19 mouse cellular contexts compared by ENCODE assay signal in the genomic region with DNA sequence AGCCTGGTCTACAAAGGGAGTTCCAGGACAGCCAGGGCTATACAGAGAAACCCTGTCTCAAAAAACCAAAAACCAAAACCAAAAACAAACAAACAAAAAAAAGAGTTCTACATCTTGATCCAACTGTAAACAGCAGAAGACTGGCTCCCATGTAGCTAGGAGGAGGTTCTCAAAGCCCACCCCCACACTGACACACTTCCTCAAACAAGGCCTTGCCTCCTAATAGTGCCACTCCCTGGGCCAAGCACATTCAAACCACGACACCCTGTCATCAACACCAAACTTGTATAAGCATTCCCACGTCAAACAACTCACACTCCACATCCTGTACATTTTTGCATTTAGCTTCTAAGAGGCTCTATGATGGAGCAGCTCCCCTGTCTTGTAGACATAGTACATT.
"Had no signal": no experiment of that assay in that cellular context is flagged by ENCODE, and none has a peak within 500 bp of the region (broad histone marks: within the 10 kb centered on the region; RNA-seq: fewer than 3 reads in every experiment).

No protein-coding gene starts in this region.

- H3K4me3 ChIP-seq: kidney, embryonic 15.5 days; limb, embryonic 12.5 days; limb, embryonic 15.5 days; lung, embryonic 15.5 days; midbrain, embryonic 13.5 days; stomach, embryonic 15.5 days had no signal

- H3K9me3 ChIP-seq: kidney, embryonic 15.5 days; limb, embryonic 12.5 days; limb, embryonic 15.5 days; lung, embryonic 15.5 days; midbrain, embryonic 13.5 days; stomach, embryonic 15.5 days had no signal

- H3K27ac ChIP-seq: kidney, embryonic 15.5 days; limb, embryonic 12.5 days; limb, embryonic 15.5 days; liver, embryonic 14.5 days; lung, embryonic 15.5 days; midbrain, embryonic 13.5 days; stomach, embryonic 15.5 days had no signal

- H3K4me1 ChIP-seq: kidney, embryonic 15.5 days; limb, embryonic 12.5 days; midbrain, embryonic 13.5 days; stomach, embryonic 15.5 days had no signal

- H3K9ac ChIP-seq: kidney, embryonic 15.5 days; limb, embryonic 12.5 days; limb, embryonic 15.5 days; liver, embryonic 14.5 days; liver, postnatal 0 days; lung, embryonic 15.5 days; midbrain, embryonic 13.5 days; stomach, embryonic 15.5 days had no signal

- H3K27me3 ChIP-seq: kidney, embryonic 15.5 days; limb, embryonic 12.5 days; limb, embryonic 15.5 days; lung, embryonic 15.5 days; midbrain, embryonic 13.5 days; stomach, embryonic 15.5 days had no signal

- H3K36me3 ChIP-seq: kidney, embryonic 15.5 days; limb, embryonic 12.5 days; limb, embryonic 15.5 days; lung, embryonic 15.5 days; midbrain, embryonic 13.5 days; stomach, embryonic 15.5 days had no signal

- DNase-seq: kidney, postnatal 10 days; kidney, postnatal 36 days; layer of hippocampus, postnatal 36 days; left cerebral cortex, postnatal 4 days; liver, postnatal 0 days; lung, postnatal 14 days; lung, postnatal 4 days; right cerebral cortex, adult 18-20 months; right cerebral cortex, postnatal 25 days; spleen, adult 18-20 months; thymus, postnatal 36 days had no signal

- ATAC-seq: liver, postnatal 0 days; midbrain, embryonic 13.5 days had no signal

- H3K4me2 ChIP-seq: kidney, embryonic 15.5 days; limb, embryonic 12.5 days; limb, embryonic 15.5 days; liver, embryonic 11.5 days; lung, embryonic 15.5 days; midbrain, embryonic 13.5 days; stomach, embryonic 15.5 days had no signal
